Mouse (Mus musculus): ENCODE data around the gene Dll1. TPM values are rescaled to one million over a fixed set of nuclear protein-coding genes. Genes with fewer than 3 reads are reported as not detected.

The Dll1 gene
- polyA plus RNA-seq, 1 experiment from 2014 or later, result 7.1 TPM

GRCm38 (mm10) chr17:15375701-15376493 lies 775 bp downstream of the Dll1 start:
- peaks cover 34% of the 10 kb centered on the region for H3K4me1 ChIP-seq
- peak; percentile 28 for ATAC-seq (ENCODE audit: low FRiP score, low read depth)

GRCm38 (mm10) chr17:15375224-15375623 lies 1.4 kb downstream of the Dll1 start:
- Histone ChIP-seq H3K36me3 (no peaks in the 10 kb centered on the region), H3K4me2 (replicated peaks) (peak overlapping the region; percentile 98), H3K27me3 (peaks cover 94% of the 10 kb centered on the region), H3K9ac (peak overlapping the region; percentile 75), H3K4me1 (peaks cover 27% of the 10 kb centered on the region), H3K27ac (no peak overlapping the region), H3K9me3 (no peaks in the 10 kb centered on the region), H3K4me3 (peak overlapping the region; percentile 62)
- no peak for ATAC-seq (ENCODE audit: low FRiP score, low read depth)
- under 1% methylated on average over 18 of the region's 18 CpGs for WGBS

More at GRCm38 (mm10) chr17:15375701-15376493, 775 bp downstream of the Dll1 start:
- Histone ChIP-seq H3K9me3 (no peaks in the 10 kb centered on the region), H3K4me2 (replicated peaks) (peak overlapping the region; percentile 98), H3K27ac (peak overlapping the region; percentile 33; the same call in 1 of the 2 replicates), H3K36me3 (no peaks in the 10 kb centered on the region), H3K27me3 (peaks cover 95% of the 10 kb centered on the region), H3K9ac (peak overlapping the region; percentile 75), H3K4me3 (peak overlapping the region; percentile 62)
- WGBS, result under 1% methylated on average over 67 of the region's 69 CpGs

DNA sequence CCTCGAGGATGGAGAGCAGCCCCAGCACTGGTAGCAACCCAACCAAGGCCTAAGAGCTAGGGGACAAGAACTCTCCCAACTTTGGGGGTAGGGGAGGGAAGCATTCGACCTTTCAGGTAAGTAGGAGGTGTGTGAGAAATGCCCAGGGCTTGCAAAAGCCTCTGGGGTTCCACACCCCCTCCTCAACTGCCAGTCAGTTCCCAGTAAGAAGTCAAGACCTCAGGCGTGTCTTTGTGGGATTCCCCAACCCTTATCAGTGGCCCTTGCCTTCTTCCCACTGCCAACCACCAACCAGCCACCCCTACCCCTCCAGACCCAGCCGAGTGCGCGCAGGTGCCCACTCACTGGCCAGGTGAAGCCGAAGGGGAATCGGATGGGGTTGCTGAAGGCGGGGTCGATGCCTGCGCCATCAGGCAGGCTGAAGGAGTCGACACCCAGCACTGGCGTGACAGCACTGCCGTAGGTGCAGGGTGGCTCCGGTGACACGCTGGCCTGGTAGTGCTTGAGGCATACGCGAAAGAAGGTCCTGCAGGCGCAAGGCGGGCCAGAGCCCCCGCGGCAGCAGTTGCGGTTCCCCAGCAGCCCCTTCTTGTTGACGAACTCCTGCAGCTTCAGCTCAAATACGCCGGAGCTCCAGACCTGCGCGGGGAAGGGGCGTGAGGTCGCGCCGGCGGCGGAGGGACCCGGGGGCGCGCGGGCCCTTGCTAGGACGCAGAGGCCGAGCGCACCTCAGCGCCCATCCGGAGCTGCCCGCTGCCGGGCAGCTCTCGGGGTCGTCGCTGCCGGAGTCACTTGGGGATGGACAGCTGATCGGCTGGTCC lies 2.1 kb downstream of the Dll1 start:
- Histone ChIP-seq H3K4me2 (replicated peaks) (peak overlapping the region; percentile 98), H3K36me3 (no peaks in the 10 kb centered on the region), H3K4me3 (peak overlapping the region; percentile 62), H3K27me3 (peaks cover 92% of the 10 kb centered on the region), H3K27ac (no peak overlapping the region), H3K9ac (peak overlapping the region; percentile 75), H3K4me1 (peaks cover 24% of the 10 kb centered on the region), H3K9me3 (no peaks in the 10 kb centered on the region)
- ATAC-seq (ENCODE audit: low FRiP score, low read depth), result no peak
- 1% methylated on average over 49 of the region's 50 CpGs for WGBS

GRCm38 (mm10) chr17:15372931-15373652 lies 3.6 kb downstream of the Dll1 start:
- H3K27me3 ChIP-seq, result peaks cover 77% of the 10 kb centered on the region
- ATAC-seq (ENCODE audit: low FRiP score, low read depth), result no peak
- H3K36me3 ChIP-seq, result peaks cover 5% of the 10 kb centered on the region; the same call in 1 of the 2 replicates
- no peak overlapping the region for H3K27ac ChIP-seq
- H3K4me3 ChIP-seq, result peak overlapping the region; percentile 62
- WGBS, result 61% methylated on average over 15 of the region's 15 CpGs
- H3K9me3 ChIP-seq, result no peaks in the 10 kb centered on the region
- no peak overlapping the region for H3K9ac ChIP-seq
- peak overlapping the region; percentile 31 for H3K4me2 ChIP-seq (replicated peaks)
- peaks cover 24% of the 10 kb centered on the region for H3K4me1 ChIP-seq

- no peak overlapping the region for H3K27ac ChIP-seq
- 64% methylated on average over 17 of the region's 17 CpGs for WGBS
- peak; percentile 26 for ATAC-seq (ENCODE audit: low FRiP score, low read depth)
Measured at GRCm38 (mm10) chr17:15371967-15372835, 4.5 kb downstream of the Dll1 start.

GRCm38 (mm10) chr17:15370401-15370800 lies 6.3 kb downstream of the Dll1 start:
- WGBS, result 91% methylated on average over 14 of the region's 14 CpGs
- no peak for ATAC-seq (ENCODE audit: low FRiP score, low read depth)
- Histone ChIP-seq H3K36me3 (peaks cover 5% of the 10 kb centered on the region; the same call in 1 of the 2 replicates), H3K4me1 (peaks cover 10% of the 10 kb centered on the region), H3K9ac (no peak overlapping the region), H3K9me3 (no peaks in the 10 kb centered on the region), H3K4me3 (no peak overlapping the region), H3K27ac (no peak overlapping the region), H3K27me3 (peaks cover 53% of the 10 kb centered on the region), H3K4me2 (replicated peaks) (no peak overlapping the region)

More at GRCm38 (mm10) chr17:15371967-15372835, 4.5 kb downstream of the Dll1 start:
- H3K36me3 ChIP-seq, result peaks cover 5% of the 10 kb centered on the region; the same call in 1 of the 2 replicates
- H3K4me3 ChIP-seq, result no peak overlapping the region
- H3K27me3 ChIP-seq, result peaks cover 69% of the 10 kb centered on the region
- peak overlapping the region; percentile 31 for H3K4me2 ChIP-seq (replicated peaks)
- H3K4me1 ChIP-seq, result peaks cover 24% of the 10 kb centered on the region
- no peaks in the 10 kb centered on the region for H3K9me3 ChIP-seq
- no peak overlapping the region; the same call in 1 of the 2 replicates for H3K9ac ChIP-seq

GRCm38 (mm10) chr17:15365650-15366049 lies 11.0 kb downstream of the Dll1 start:
- ATAC-seq (ENCODE audit: low FRiP score, low read depth), result no peak
- H3K36me3 ChIP-seq, result peaks cover 5% of the 10 kb centered on the region; the same call in 1 of the 2 replicates
- no peak overlapping the region for H3K4me2 ChIP-seq (replicated peaks)
- 81% methylated on average over 5 of the region's 5 CpGs for WGBS
- H3K27me3 ChIP-seq, result peaks cover 8% of the 10 kb centered on the region
- H3K9ac ChIP-seq, result no peak overlapping the region
- H3K4me3 ChIP-seq, result no peak overlapping the region
- H3K27ac ChIP-seq, result no peak overlapping the region
- H3K9me3 ChIP-seq, result no peaks in the 10 kb centered on the region
- H3K4me1 ChIP-seq, result no peaks in the 10 kb centered on the region

DNA sequence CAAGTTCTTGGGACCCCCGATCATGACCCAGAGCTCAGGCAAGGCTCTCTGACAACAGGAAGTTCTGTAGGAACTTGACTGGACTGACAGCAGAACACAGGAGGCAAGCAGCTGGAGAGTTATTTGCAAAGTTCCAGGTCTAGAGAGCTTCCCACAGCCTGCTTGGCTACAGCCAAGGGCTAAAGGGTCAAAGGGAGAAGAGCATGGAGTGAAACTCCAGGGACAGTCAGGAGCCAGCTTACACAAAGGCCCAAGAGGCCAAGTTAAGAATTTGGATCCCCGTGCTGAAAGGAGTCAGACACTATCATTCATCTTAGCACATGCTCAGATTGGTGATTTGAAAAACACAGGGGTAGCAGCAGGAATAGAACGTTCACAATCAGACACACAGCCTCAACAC lies 13.0 kb downstream of the Dll1 start:
- H3K27me3 ChIP-seq, result no peaks in the 10 kb centered on the region
- no peak overlapping the region for H3K4me2 ChIP-seq (replicated peaks)
- H3K9me3 ChIP-seq, result no peaks in the 10 kb centered on the region
- no peaks in the 10 kb centered on the region for H3K4me1 ChIP-seq
- no peak overlapping the region for H3K9ac ChIP-seq
- H3K36me3 ChIP-seq, result peaks cover 3% of the 10 kb centered on the region; the same call in 1 of the 2 replicates
- no peak for ATAC-seq (ENCODE audit: low FRiP score, low read depth)
- WGBS, result 71% methylated on average over 3 of the region's 3 CpGs
- no peak overlapping the region for H3K27ac ChIP-seq
- no peak overlapping the region for H3K4me3 ChIP-seq

- WGBS, result 59% methylated on average over 3 of the region's 3 CpGs
- H3K4me2 ChIP-seq (replicated peaks), result no peak overlapping the region
Measured at GRCm38 (mm10) chr17:15357071-15357470, 19.6 kb downstream of the Dll1 start.

DNA sequence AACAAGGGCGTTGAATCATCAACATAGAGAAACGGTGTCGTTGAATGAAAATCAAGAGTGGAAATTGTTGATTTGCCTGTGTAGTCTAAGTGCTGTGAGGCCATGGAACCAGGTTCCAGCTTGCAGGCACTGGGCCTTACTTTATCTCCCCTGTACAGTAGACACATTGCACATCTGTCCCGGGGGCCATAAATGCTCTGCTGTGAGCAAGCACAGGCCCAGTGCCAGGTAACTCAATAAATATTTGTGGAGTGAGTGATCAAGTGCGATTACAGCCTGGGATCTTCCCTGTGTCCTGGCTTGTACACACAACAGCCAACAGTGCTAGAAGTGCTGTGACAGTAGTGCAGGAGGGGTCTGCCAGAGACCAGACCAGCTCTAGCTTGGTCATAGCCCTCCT lies 20.1 kb downstream of the Dll1 start:
- Histone ChIP-seq H3K4me2 (replicated peaks) (no peak overlapping the region), H3K27ac (no peak overlapping the region), H3K27me3 (no peaks in the 10 kb centered on the region), H3K9me3 (no peaks in the 10 kb centered on the region), H3K4me3 (no peak overlapping the region), H3K9ac (no peak overlapping the region), H3K4me1 (0 out of 2 replicates have a peak, but pooled peaks cover 9% of the 10 kb centered on the region), H3K36me3 (no peaks in the 10 kb centered on the region)
- 73% methylated on average over 5 of the region's 5 CpGs for WGBS
- no peak for ATAC-seq (ENCODE audit: low FRiP score, low read depth)

More at GRCm38 (mm10) chr17:15357071-15357470, 19.6 kb downstream of the Dll1 start:
- Histone ChIP-seq H3K4me3 (no peak overlapping the region), H3K9ac (no peak overlapping the region), H3K4me1 (0 out of 2 replicates have a peak, but pooled peaks cover 9% of the 10 kb centered on the region), H3K27me3 (no peaks in the 10 kb centered on the region), H3K36me3 (no peaks in the 10 kb centered on the region), H3K9me3 (no peaks in the 10 kb centered on the region), H3K27ac (no peak overlapping the region)
- no peak for ATAC-seq (ENCODE audit: low FRiP score, low read depth)

- H3K27ac ChIP-seq, result no peak overlapping the region
- 91% methylated on average over 3 of the region's 3 CpGs for WGBS
- H3K36me3 ChIP-seq, result no peaks in the 10 kb centered on the region
- H3K27me3 ChIP-seq, result no peaks in the 10 kb centered on the region
- H3K4me1 ChIP-seq, result 0 out of 2 replicates have a peak, but pooled peaks cover 9% of the 10 kb centered on the region
- no peak overlapping the region for H3K9ac ChIP-seq
- H3K9me3 ChIP-seq, result no peaks in the 10 kb centered on the region
- no peak overlapping the region for H3K4me2 ChIP-seq (replicated peaks)
- ATAC-seq (ENCODE audit: low FRiP score, low read depth), result no peak
- no peak overlapping the region for H3K4me3 ChIP-seq
Measured at GRCm38 (mm10) chr17:15355072-15355471, 21.6 kb downstream of the Dll1 start.
